Mouse (Mus musculus): ENCODE measurements around the gene Fzr1.

GRCm38 (mm10) chr10:81408424-81408729 is 30.1 kb upstream of the Fzr1 start:
- no peak for TF ChIP-seq CTCF (IDR thresholded peaks at IDR 0.05; ENCODE audit: low read depth)
- TF ChIP-seq EP300 (optimal IDR thresholded peaks at IDR 0.05), result no peak

Data from stomach, postnatal 0 days (tissue).